Mouse (Mus musculus): ENCODE results near the gene Plvap.

GRCm38 (mm10) chr8:71487691-71488445 is 23.7 kb downstream of the Plvap start, which contains the start of gene Gtpbp3:
- TF ChIP-seq EP300 (IDR thresholded peaks at IDR 0.05; ENCODE audit: low read depth) (no peak), CTCF (IDR thresholded peaks at IDR 0.05; ENCODE audit: low read depth) (peak; percentile 12; the same call in 1 of the 2 replicates)
